Mouse (Mus musculus): ENCODE measurements at regions not wholly inside any gene's neighbourhood (a gene's known extent, or its start where the extent isn't known, plus 50 kb on each side); places are given as distances from the start of the nearest gene placed in this dataset.

DNA sequence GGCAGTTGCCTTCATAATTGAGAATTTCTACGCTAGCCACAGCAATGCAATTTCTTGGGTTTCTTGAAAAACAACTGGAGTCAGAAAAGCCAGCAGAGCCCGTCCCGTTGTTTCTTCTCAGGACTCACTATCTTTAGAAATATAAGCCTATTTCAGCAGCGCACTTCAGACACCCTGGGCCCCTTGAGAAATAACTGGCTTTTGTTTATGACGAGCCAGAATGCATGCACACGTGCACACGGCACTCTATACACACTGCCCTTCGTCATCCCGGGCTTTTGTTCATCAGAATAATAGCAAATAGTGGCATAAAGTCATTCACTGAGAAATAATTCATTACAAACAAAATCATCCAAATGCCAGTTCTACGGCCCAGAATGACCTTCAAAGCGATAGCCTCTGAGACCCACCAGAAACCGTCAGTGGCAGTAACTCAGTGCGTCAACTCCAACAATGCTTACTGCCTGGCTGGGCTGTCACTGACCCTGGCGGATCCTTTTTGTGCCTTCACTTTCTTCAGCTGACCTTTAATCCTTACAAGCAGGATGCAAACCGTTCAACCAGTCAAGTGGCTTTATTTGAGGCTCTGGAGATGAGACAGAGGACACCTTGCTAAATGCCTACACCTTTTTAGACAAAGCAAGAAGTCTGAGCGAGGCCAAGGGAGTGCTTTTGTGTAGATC lies 126.7 kb upstream of the Smarca2 start:
- DNase-seq: no peak

DNA sequence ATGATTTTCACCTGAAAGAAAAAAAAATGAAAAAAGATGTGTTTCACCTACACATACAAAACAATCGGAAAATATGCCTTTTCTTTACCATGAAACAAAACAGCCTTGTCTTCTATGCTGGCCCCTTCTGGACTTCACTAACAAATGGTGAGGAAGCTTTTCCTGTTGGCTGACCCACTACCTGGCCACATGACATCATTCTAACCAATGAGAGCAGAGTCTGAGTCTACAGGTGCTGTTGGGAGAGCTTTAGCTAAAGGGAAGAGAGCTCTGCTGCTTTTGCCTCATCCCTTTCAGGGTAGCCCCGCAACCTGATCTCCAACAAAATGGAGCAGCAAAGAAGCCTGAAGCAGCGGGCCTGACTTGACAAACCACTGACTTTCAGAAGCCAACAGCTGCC lies 120.5 kb upstream of the Smarca2 start:
- DNase-seq: no peak

DNA sequence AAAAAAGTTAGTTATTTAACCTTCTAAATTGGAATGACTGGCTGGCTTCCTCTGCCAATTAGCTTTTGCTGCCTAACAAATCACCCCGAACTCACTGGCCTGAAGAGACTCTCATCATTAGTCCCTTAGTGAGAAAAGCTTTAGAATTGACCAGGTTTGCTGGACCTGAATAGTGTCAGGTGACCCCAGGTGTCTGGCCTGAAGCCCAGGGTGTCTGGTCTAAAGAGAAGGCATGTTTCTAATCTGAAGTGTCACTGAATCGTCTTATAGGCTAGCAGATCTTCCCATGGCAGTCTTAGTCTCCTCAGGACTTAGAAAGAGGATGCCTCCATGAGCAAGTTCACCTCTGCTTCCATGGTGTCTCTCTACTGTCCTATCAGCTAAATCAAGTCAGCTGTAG lies 112.0 kb upstream of the Smarca2 start:
- DNase-seq: no peak

DNA sequence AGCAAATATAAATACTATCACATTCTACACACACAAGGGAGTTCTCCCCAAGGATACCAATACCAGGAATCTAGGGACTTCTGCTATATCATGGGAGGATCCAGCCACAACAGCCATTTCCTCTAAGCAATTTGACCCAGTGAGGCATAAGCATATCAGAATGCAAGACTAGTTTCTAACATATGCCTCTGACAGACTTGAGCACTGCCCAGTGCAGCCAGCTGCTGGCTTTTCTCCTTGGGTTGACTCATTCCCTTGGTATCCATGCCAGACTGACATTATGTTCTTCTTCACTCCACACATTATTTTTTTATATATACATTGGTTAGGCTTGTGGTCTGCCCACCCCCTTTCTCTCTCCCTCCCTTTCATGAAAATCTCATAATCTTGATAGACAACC lies 103.8 kb upstream of the Smarca2 start:
- no peak for DNase-seq

DNA sequence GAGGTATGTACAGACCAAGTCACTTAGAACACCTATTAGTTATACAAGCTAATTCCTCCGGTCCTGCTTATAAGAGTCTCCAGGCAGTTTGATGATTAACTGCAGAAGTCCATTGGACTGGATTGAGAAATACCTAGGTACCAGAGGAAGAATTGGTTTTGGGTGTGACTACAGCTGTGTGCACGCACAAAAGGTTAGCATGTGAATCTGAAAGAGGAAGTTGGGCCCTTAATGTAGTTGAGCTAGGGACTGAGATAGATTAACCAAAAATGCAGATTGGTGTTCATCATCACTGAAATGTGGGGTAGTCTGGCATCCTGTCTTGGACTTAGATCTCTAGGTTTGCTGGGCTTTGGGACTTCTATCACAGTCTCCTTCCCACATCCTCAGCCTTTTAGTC lies 100.8 kb upstream of the Smarca2 start:
- DNase-seq: no peak

DNA sequence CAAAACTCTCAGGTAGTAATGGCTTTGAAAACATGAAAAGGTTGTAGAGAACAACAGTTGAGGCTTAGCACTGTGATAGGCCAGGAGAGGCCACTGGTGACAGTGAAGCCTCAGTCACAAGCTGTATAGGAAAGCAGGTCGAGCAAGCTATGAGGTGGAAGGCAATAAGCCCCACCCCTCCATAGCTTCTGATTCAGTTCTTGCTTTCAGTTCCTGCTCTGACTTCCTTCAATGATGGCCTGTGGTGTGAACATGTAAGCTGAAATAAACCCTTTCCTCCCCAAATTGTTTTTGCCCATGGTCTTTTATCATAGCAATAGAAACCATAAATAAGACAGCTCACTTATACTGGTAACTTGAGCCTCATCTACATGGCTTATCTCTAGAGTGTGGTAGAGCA lies 98.0 kb upstream of the Smarca2 start:
- no peak for DNase-seq

DNA sequence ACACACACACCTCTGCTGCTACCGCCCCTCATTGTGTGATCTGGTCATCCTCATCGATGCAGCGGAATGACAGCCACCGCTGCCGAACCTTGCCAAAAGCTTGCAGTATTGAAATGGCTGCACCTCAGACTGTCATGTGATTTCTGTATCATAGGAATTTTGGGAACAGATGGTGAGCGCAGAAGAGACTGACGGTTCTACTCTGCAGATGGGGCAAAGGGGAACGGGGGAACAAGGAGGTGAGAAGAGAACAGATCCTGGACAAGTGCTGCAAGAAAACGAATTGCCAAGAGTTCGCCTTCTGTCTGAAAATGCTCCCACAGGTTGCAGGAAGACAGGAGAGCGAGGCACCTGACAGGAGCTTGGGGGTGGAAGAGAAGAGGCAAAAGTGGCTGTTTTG lies 96.9 kb upstream of the Smarca2 start:
- DNase-seq: no peak

DNA sequence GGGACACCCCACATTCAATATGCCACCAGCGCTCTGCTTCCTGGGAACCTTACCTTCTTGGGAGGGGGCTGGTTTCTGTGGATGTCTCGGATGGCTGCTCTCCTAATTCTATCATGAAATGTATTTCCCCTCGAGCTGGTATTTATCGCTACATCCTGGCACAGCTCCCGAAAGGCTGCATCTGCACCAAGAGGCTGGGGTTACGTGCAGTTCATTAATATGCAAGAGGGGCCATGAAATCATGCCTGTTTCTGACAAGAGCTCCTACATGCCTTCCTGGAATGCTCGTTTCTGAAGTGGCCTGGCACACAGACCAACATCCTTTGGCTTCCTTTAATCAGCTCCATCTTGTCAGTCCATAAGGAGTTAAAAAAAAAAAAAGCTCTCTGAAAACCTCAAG lies 96.2 kb upstream of the Smarca2 start:
- DNase-seq: no peak

DNA sequence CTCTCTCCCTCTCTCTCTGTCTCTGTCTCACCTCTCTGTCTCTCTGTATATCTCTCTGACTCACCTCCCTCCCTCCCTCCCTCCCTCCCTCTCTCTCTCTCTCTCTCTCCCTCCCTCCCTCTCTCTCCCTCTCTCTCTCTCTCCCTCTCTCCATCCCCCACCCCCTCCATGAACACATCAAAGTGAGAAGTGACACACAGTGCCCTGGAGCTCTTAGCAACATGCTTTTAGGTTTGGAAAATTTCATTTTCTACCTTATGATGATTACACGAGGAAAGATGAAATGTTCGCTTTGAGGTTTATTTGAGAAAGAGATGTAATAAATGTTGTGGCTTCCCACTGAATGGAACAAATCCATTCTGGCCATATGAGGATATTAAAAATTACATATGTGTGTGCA lies 95.6 kb upstream of the Smarca2 start:
- no peak for DNase-seq

DNA sequence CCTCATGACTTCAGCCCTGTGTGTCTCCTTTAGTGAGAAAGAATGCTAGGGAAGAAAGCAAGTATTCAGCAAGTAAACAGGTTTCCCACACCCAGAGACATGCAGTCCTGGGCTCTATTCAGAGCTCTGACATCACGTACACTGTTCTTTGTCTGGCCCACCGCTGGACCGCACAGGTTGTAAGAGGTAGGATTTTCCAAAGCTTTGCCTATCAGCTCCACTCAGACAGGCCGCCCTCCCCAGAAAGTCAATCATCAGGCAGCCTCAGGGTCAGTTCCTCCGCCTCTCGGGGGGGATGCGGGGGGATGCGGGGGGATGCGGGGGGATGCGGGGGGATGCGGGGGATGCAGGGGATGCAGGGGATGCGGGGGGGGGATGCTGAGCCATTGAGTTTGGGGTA lies 94.7 kb upstream of the Smarca2 start:
- DNase-seq: no peak

DNA sequence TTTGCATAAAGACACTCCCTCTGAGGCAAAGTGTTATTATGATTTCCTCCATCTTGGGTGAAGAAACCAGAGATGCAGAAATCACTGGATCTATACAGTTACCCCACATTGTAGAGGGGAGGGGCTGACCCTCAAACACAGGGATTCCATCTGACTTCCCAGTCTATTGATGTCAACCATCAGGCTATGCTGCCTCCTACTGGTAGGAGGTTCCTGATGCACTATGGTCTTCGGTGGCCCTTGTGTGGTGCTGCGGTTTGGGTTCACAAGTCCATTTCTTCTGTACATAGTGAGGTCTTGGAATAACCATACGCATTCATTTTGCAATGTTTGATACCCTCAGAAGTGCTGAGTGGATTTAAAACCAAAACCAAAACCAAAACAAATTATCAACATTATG lies 94.0 kb upstream of the Smarca2 start:
- peak; percentile 2 for DNase-seq

DNA sequence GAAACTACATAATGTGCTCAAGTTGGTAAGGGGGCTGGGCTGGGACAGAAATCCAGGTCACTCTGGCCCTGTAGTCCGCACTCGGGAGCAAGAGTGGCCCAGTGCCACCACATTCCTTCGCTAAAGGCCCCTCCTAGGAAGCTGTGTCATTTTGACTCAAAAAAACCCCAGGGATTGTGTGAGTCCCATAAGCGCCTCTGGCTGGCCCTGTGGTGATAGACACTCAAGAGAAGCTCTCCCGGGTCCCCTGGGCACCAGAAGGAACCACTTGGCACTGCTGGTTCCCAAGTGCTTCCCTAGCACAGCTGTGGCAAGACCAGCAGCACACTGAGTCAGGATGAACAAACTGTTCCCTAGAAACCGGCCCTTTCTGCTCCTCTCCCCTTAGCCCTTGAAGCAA lies 93.1 kb upstream of the Smarca2 start:
- DNase-seq: no peak

DNA sequence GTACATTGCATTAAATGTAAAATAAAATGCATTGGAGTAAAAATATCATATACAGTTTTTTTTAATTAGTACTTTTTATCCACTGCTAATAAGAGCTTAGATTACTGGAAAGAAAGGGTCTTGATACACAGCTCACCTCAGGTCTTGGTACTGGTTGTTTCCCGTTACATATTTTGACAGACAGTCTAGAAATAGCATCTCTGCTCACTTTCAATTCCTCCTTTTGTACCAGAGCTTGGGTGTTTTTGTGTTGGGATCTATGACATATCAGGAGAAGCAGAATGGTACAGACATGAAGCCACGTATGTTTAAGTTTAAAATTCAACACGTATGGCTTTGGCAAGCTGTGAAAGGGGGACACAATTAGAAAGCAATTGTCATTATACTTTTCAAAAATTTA lies 80.3 kb upstream of the Smarca2 start:
- DNase-seq: no peak

DNA sequence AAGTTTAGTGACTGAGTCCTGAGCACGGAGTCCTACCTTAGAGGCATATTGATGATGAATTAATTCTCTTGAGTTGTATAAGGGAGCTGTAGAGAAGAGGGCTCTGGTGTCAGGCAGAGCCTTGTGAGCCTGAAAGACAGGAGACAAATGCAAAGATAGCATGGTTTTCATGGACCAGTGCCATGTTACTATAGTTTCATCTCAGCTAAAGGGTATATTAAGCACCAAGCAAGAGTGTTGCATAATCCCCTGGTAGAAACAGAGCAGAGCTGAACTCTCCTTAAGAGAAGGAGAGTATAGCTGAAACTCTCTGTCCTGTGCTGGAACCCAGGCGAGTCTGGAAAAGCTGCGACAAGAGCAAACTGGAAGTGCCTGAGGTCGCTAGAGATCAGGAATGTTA lies 73.5 kb upstream of the Smarca2 start:
- DNase-seq: no peak

DNA sequence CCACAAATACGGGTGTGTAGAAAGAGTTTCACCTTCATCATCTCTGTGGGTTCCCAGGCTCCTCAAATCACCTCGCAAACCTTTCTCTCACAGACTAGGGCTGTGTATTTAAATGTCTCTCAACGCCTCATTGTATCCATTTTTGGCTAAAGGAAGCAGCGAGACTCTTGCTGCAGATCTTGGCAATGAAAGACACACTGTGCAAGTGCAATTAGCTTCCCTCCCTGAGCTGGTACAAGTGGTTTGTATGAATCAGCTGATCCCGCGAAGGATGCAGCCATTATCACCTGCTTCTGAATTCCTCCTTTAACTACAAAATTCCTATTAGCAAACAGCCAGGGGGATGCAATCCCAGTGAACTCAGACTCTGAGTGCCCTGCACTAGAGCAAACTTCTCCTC lies 72.3 kb upstream of the Smarca2 start:
- DNase-seq: no peak

DNA sequence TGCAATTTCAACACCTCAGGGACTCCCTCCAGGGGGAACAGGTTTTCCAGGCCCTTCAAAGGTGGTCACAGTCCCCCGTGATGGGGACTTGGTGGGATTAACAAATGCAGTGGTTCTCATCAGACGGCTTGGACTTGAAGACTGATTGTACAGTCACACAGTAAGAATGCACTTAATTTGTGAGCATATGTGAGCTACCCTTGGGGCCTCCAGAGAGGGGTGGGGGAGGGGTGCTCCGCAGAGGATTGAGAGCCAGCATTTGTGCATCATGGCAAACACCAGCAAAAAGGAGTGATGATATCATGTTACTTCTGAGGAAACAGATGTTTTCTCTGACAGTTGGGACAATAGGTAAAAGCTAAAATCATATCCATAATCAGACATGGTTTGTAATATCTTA lies 59.2 kb upstream of the Smarca2 start:
- DNase-seq: no peak

DNA sequence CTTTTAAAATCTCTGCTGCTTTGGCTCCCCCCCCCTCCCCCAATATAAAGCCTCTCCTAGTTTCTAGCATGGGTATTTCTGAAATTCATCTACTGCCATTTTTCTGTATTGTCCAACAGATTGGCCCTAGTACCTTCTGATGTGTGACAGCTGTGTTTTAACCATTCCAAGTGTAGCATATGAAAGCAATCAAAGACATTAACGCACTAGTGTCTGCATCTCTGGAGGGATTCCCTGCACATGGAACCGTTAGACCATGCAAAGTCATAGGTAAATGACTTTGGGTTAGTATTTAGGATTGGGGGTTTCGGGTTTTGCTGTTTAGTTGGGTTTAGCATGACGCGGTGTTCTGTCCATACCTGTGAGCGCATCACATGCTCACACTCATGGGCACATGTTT lies 57.3 kb upstream of the Smarca2 start:
- no peak for DNase-seq

DNA sequence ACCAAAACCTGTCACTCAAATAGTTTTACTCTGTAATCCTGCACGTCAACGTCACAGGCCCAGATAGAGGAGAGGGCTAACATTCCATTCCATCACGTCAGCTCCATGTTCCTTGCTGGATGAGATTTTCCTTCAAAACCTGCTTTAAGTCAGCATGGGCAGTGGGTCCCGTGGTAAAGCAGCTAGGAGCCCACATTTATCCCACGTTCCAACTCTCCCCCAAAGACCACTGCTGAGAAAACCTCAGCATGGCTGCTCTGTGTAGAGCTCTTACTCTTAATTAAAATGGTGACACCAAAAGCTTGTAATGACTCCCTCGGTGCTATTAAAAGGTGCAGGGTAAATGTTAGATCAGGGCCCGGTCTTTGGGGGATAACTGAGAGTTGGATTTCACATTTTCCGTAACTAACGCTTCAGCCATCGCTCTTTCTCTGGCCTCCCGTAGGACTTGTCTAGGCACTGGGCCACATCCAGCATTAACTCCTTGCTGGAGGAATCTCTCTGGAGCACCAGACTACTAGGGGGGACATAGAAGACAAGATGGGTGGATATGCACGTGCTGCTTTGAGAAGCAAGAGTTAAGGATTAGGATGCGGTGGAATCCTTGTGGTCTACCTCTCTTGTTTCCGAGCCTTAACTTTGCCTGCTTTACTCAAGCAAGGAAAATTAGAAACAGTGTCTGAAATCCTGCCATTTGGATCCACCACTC lies 56.1 kb upstream of the Smarca2 start:
- no peak for DNase-seq

DNA sequence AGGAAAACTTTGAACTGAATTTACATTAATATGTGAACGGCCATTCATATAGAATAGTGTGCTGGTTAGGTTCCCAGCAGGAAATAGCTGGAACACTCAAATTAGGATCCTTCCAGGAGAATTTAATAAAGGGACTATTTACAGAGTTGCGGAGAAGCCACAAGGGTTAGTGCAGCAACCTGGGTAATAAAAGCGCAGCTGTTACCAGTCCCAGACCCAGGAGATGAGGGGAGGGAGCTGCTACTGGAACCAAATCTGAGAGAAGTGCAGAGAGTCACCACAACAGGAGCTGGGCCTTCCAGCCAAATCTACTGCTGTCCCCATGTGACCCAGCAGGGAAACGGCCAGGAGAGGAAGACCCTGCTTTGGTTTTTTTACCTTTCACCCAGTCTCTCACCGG lies 54.6 kb upstream of the Smarca2 start:
- DNase-seq: no peak
